Mouse (Mus musculus) heart, embryonic 13.5 days (tissue): ENCODE measurements at regions not wholly inside any gene's neighbourhood (a gene's known extent, or its start where the extent isn't known, plus 50 kb on each side); places are given as distances from the start of the nearest gene placed in this dataset.

Experiments used
- ATAC-seq: fragments of 200-750 bp; cut with Nextera tagmentation; 2 replicates; pipeline ENCODE4 v1.8.0; 2017; ENCODE audit warnings: moderate TSS enrichment; ENCODE audit not compliant: insufficient number of reproducible peaks, low FRiP score, low TSS enrichment; ENCODE audit errors: extremely low read depth
- H3K27ac ChIP-seq: fragments of 300-500 bp; sonication (generic); replicated peaks from 2 replicates; pipeline ENCODE4 v1.5.1; 2015; ENCODE audit warnings: moderate library complexity, mild to moderate bottlenecking, inconsistent platforms
- H3K27me3 ChIP-seq: fragments of 300-500 bp; sonication (generic); replicated peaks from 2 replicates; pipeline ENCODE4 v1.6.1; 2015; ENCODE audit warnings: mild to moderate bottlenecking, inconsistent platforms
- H3K36me3 ChIP-seq: fragments of 300-500 bp; sonication (generic); 2 replicates; pipeline ENCODE4 v1.6.1; 2015; ENCODE audit warnings: mild to moderate bottlenecking, inconsistent platforms
- H3K4me1 ChIP-seq: fragments of 300-500 bp; sonication (generic); 2 replicates; pipeline ENCODE4 v1.6.1; 2015; ENCODE audit warnings: inconsistent platforms
- H3K4me2 ChIP-seq: fragments of 300-500 bp; sonication (generic); 2 replicates; pipeline ENCODE4 v1.6.1; 2015; ENCODE audit warnings: inconsistent platforms, mild to moderate bottlenecking, moderate library complexity
- H3K4me3 ChIP-seq: fragments of 300-500 bp; sonication (generic); 2 replicates; pipeline ENCODE4 v1.5.1; 2015; ENCODE audit warnings: moderate library complexity, mild to moderate bottlenecking, inconsistent platforms
- H3K9ac ChIP-seq: fragments of 300-500 bp; sonication (generic); 2 replicates; pipeline ENCODE4 v1.6.1; 2015; ENCODE audit warnings: inconsistent platforms, mild to moderate bottlenecking, moderate library complexity
- H3K9me3 ChIP-seq: fragments of 300-500 bp; sonication (generic); 2 replicates; pipeline ENCODE4 v1.6.1; 2016; ENCODE audit warnings: inconsistent platforms
- WGBS: fragments of 180-500 bp; shearing (Covaris S2); methylation state at CpG from one replicate; pipeline ENCODE4 v1.1.7; 2015; ENCODE audit warnings: mixed read lengths; 5-methylcytosine and 5-hydroxymethylcytosine counted together

DNA sequence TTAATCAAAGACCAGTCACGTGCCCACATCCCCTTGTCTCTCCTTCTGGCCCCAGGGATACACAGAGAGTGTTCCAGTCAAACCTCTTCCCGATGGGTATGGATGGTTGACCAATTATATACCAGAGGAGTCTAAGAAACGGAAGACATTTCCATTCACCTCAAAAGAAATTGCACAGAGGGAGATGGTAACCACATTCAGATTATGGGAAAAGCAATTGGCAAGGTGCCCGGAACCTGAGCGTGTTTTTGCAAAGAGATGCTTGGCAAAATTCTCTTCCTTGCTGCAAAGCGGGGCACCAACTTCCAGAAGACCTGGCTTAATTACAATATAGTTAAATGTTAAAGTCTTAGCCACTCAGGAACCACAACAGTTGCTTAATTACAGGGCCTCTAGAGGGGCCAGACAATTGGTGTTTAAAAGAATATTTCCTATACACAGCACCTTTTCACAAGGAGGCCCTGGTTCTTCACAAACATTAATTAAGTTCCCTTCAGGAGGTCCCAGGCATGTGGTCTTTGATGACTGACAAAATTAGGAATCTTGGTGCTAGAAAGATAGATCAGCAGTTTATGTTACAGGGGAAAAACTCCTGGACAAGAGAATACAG lies 59.1 kb upstream of the Hs6st1 start:
- H3K4me1 ChIP-seq, result peaks cover 36% of the 10 kb centered on the region
- 55% methylated on average over 6 of the region's 6 CpGs for WGBS
- peaks cover 4% of the 10 kb centered on the region; the same call in 1 of the 2 replicates for H3K9me3 ChIP-seq
- no peak overlapping the region for H3K27ac ChIP-seq
- no peak overlapping the region for H3K9ac ChIP-seq
- no peak overlapping the region for H3K4me3 ChIP-seq
- no peak overlapping the region for H3K4me2 ChIP-seq
- H3K36me3 ChIP-seq, result no peaks in the 10 kb centered on the region
- no peaks in the 10 kb centered on the region for H3K27me3 ChIP-seq
- ATAC-seq, result no peak; the same call in 1 of the 2 replicates

DNA sequence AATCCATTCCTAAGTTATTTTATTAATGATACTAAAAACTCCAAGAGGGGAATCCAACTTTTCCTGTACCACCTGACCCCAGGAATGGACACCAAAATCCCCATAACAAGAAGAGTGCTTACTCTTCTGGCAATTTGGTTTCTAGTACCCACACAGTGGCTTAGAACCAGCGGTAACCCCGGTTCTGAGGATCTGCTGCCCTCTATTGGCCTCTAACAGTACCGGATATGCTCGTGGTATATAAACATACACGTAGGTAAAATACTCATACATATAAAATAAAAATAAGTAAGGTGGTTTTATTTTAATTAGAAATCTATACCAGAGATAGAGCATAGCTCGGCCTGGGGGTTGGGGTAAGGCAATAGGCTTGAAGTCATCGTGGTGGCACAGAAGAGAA lies 58.0 kb upstream of the Hs6st1 start:
- Histone ChIP-seq H3K27ac (no peak overlapping the region), H3K9me3 (peaks cover 4% of the 10 kb centered on the region; the same call in 1 of the 2 replicates), H3K4me1 (peaks cover 38% of the 10 kb centered on the region), H3K36me3 (no peaks in the 10 kb centered on the region), H3K4me3 (no peak overlapping the region), H3K4me2 (no peak overlapping the region), H3K9ac (no peak overlapping the region), H3K27me3 (no peaks in the 10 kb centered on the region)
- no peak for ATAC-seq
- 69% methylated on average over 7 of the region's 7 CpGs for WGBS

DNA sequence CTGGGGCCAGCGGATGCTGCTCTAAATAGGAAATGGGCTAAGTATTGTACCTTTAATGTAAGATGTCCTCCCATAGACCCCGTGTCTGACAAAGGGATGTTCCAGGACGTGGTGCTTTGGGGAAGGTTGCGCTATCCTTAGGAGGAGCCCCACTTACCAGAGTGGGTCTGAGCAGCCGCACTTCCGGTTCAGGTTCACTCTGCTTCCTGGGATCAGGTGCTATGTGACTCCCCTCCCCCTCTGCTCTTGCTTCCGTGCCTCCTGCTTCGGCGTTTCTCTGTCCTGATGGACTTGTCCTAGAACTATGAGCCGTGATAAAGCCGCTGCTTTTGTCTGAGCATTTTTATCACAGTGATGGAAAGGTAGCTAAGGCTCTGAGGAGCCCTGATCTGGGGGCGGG lies 57.4 kb upstream of the Hs6st1 start:
- Histone ChIP-seq H3K4me1 (peaks cover 44% of the 10 kb centered on the region), H3K4me2 (no peak overlapping the region), H3K27me3 (no peaks in the 10 kb centered on the region), H3K36me3 (no peaks in the 10 kb centered on the region), H3K9me3 (peaks cover 4% of the 10 kb centered on the region; the same call in 1 of the 2 replicates), H3K9ac (no peak overlapping the region), H3K27ac (0 out of 2 replicates have a peak overlapping the region, but pooled peaks have one; percentile 2), H3K4me3 (no peak overlapping the region)
- 56% methylated on average over 12 of the region's 12 CpGs for WGBS
- no peak for ATAC-seq

DNA sequence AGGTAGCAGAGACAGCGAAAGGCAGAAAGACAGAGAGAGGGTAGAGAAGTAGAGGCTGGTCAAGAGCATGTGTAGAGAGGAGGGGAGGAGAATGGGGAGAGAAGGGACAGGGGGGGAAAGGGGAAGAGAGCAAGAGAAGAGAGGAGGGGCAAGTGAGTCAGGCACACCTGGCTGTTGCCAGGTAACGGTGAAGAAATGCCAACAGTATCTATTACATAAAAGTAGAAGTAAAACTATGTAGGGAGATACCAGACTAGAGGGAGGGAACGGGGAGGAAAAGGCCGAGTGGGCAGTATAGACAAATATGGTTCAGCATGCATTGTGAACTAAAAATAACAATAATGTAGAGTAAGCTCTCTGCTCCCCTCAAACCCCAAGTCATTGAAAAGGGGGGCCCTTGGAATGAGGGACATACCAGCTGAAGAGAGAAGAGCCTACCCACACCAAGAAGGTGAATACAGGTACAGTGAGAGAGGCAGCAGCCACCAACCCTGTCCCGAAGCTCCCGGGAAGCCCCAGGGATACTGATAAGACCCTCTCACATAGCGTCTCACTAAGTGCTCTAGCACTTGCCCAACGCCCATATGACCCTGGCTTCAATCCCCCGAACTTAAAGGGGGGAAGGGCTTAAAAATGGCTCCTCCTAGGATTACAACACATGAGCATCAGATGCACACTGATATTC lies 56.0 kb upstream of the Hs6st1 start:
- WGBS, result 36% methylated on average over 9 of the region's 9 CpGs
- H3K4me1 ChIP-seq, result peaks cover 54% of the 10 kb centered on the region
- ATAC-seq, result no peak

DNA sequence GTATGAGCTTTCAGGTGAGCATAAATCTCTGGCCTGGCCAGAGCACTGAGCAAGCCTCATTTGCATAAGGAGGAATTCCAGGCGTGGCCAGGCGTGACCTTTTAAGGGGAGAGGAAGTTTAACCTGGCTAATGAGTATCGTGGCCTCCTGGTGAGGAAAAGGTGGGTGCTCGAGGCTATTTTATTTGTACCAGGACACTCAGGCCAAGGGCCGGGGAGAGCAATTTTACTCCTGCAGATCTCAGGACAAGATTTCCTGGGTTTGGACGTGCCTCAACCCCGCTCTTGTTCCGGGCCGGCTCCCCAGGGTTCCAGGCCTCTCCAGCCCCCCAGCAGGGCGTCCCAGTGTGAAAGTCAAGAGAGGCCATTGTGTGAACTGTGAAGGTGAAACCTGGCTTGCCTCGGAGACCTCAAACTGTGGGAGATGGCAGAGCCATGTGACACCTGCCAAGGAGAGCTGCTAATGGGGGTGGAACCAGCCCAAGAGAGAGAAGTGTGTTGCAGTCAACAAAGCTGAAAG lies 54.3 kb upstream of the Hs6st1 start:
- WGBS, result 40% methylated on average over 11 of the region's 11 CpGs
- Histone ChIP-seq H3K27ac (no peak overlapping the region), H3K4me2 (no peak overlapping the region)

More for the DNA sequence above, 56.0 kb upstream of the Hs6st1 start:
- Histone ChIP-seq H3K27me3 (no peaks in the 10 kb centered on the region), H3K36me3 (no peaks in the 10 kb centered on the region), H3K27ac (no peak overlapping the region), H3K4me2 (no peak overlapping the region), H3K4me3 (no peak overlapping the region), H3K9me3 (peaks cover 4% of the 10 kb centered on the region; the same call in 1 of the 2 replicates), H3K9ac (no peak overlapping the region)

DNA sequence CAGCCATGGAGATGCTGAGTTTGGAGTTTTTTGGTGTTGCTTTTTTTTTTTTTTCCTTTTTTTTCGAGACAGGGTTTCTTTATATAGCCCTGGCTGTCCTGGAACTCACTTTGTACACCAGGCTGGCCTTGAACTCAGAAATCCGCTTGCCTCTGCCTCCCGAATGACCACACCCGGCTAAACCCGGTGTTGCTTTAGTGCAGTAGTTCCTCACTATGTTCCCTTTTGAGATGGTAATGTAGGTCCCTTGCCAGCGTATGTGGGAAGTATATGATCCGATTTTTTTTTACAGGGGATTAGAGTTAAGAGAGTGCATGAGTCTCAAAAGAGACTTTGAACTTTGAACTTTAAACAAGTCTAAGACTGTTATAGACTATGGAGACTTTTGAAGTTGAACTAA lies 53.8 kb upstream of the Hs6st1 start:
- WGBS, result 70% methylated on average over 7 of the region's 7 CpGs
- H3K9ac ChIP-seq, result no peak overlapping the region
- ATAC-seq, result no peak
- H3K9me3 ChIP-seq, result peaks cover 8% of the 10 kb centered on the region; the same call in 1 of the 2 replicates
- no peak overlapping the region for H3K27ac ChIP-seq
- H3K4me1 ChIP-seq, result peaks cover 56% of the 10 kb centered on the region
- H3K4me2 ChIP-seq, result no peak overlapping the region
- H3K4me3 ChIP-seq, result no peak overlapping the region
- H3K36me3 ChIP-seq, result no peaks in the 10 kb centered on the region
- no peaks in the 10 kb centered on the region for H3K27me3 ChIP-seq

More for the DNA sequence above, 54.3 kb upstream of the Hs6st1 start:
- Histone ChIP-seq H3K4me1 (peaks cover 61% of the 10 kb centered on the region), H3K9me3 (peaks cover 4% of the 10 kb centered on the region; the same call in 1 of the 2 replicates), H3K27me3 (no peaks in the 10 kb centered on the region), H3K4me3 (no peak overlapping the region), H3K9ac (no peak overlapping the region), H3K36me3 (no peaks in the 10 kb centered on the region)
- no peak for ATAC-seq

DNA sequence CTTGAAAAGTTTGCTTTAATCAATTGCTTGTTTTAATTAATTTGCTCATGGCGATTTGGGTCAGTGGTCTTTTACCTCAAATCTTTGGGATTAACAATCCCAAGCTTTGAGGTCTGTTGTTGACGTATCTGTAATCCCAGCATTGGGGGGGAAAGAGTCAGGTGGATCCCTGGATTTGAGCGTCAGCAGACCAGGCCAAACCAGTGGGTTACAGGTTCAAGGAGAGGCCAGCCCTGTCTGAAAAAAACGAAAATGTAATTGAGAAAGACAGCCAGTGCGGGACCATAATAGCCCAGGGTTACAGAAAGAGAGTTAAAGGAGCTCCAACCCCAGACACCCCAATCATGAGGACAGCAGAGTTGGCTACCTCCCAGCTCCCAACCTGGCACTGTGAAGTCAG lies 53.0 kb upstream of the Hs6st1 start:
- H3K9ac ChIP-seq, result no peak overlapping the region
- 69% methylated on average over 5 of the region's 5 CpGs for WGBS
- peaks cover 54% of the 10 kb centered on the region for H3K4me1 ChIP-seq
- H3K9me3 ChIP-seq, result peaks cover 6% of the 10 kb centered on the region; the same call in 1 of the 2 replicates
- H3K27me3 ChIP-seq, result no peaks in the 10 kb centered on the region
- peak overlapping the region; percentile 48; the same call in 1 of the 2 replicates for H3K27ac ChIP-seq
- no peak overlapping the region for H3K4me3 ChIP-seq
- no peaks in the 10 kb centered on the region for H3K36me3 ChIP-seq
- no peak for ATAC-seq
- H3K4me2 ChIP-seq, result no peak overlapping the region

DNA sequence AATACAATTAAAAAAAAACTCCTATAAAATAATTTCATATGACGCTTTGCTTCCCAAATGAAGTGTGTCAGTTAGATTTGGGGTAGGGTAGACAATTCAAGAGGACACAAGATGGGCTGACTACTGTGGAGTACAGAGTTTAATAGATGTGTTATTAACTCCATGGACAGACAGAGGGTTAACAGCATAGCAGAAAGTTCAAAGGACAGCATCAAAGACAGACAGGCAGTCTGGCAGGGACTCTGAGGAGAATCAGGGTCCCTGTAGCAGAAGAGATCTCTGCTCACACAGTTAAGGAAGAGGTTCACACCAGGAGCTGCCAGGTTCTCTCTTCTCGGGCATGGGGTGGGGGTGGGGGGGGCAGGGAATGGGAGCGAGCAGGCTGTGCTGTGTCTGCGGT lies 51.6 kb upstream of the Hs6st1 start:
- Histone ChIP-seq H3K27ac (peak overlapping the region; percentile 79), H3K9ac (peak overlapping the region; percentile 56), H3K4me2 (peak overlapping the region; percentile 44), H3K9me3 (peaks cover 4% of the 10 kb centered on the region; the same call in 1 of the 2 replicates), H3K36me3 (no peaks in the 10 kb centered on the region), H3K4me3 (no peak overlapping the region), H3K4me1 (peaks cover 45% of the 10 kb centered on the region), H3K27me3 (no peaks in the 10 kb centered on the region)
- WGBS, result 38% methylated on average over 4 of the region's 4 CpGs
- ATAC-seq, result no peak

DNA sequence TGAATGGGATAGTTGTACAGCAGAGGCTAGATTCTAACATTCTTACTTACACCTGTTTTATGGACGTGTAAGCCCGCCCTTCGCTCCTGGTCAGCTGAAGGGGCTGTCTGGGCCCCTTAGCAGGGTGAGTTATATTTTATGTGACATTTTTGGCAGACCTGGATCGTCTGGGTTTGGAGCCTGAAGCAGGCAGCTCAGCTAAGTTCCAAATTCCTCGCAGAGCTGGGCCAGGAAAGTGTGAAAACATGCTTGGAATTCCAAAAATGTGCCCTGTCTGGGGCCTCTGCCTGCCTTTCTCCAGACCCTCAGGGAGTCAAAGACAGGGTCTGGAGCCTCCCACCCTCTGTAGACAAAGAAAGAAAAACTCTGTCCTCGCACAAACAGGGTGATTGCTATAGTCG lies 51.1 kb upstream of the Hs6st1 start:
- Histone ChIP-seq H3K4me2 (peak overlapping the region; percentile 44), H3K27me3 (no peaks in the 10 kb centered on the region), H3K9me3 (peaks cover 4% of the 10 kb centered on the region; the same call in 1 of the 2 replicates), H3K36me3 (no peaks in the 10 kb centered on the region), H3K27ac (peak overlapping the region; percentile 79), H3K4me1 (peaks cover 40% of the 10 kb centered on the region), H3K4me3 (no peak overlapping the region), H3K9ac (peak overlapping the region; percentile 56)
- ATAC-seq, result no peak; the same call in 1 of the 2 replicates
- 6% methylated on average over 7 of the region's 7 CpGs for WGBS

DNA sequence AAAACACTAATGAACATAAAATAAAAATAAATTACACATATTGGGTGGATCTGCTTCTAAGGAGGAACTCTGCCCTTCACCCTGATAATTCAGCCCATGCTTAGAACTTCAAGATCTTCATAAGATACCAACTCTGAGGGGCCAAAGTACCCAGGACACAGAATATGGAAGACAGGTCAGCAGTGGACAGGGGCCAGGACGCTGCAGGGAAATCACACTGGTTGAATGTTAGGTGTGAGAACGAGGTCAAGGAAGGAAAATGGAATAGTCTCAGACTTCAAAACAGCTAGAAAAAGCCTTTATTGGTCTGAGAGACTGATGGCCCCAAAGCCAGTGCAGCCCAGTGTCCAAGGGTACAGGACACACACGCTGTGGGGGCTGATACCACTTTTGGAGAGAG lies 50.5 kb upstream of the Hs6st1 start:
- Histone ChIP-seq H3K27me3 (no peaks in the 10 kb centered on the region), H3K27ac (peak overlapping the region; percentile 79), H3K36me3 (no peaks in the 10 kb centered on the region), H3K9me3 (peaks cover 4% of the 10 kb centered on the region; the same call in 1 of the 2 replicates), H3K4me2 (no peak overlapping the region), H3K4me1 (peaks cover 34% of the 10 kb centered on the region), H3K4me3 (no peak overlapping the region), H3K9ac (peak overlapping the region; percentile 56)
- 39% methylated on average over 3 of the region's 3 CpGs for WGBS
- ATAC-seq, result no peak
